ENCODE assay signal across 7 mouse cellular contexts in the genomic region with DNA sequence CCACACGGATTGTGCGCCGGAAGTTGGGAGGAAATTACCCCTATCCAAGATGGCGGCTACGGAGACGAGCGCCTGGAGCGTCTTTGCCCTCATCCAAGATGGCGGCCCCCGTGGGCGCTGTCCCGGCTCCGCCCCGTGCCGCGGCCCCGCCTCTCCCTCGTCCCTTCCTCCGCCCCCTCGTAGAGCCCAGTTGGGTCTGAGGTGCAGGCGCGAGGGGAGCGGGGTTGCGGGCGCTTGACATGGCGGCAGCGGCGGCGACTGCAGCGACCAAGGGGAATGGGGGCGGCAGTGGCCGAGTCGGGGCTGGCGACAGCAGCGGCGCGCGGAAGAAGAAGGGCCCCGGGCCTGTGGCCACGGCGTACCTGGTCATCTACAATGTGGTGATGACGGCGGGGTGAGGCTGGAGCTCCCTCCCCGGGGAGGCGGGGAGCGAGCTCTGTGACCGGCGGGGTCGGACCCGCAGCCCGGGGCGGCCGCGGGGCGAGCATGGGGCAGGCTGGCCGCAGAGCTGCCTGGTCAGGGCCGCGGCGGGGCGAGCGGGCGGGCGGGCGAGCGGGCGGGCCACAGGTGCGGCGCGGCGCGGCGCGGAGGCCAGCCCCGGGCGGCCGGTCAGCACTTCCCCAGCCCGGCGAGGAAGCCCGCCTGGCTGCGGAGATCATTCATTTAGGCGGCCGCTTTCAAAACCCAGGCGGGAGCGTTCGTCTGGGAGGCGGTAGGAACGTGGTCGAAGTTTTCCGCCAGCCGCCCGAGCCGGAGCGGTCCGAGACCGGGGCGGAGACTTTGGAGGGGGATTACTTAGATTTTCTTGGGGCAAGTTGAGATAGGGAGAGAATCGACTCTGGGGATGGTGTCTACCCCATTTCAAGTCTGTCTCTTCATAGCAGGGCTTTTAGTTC. TPM values are rescaled to one million over a fixed set of nuclear protein-coding genes. Genes with fewer than 3 reads are reported as not detected.
DNase-seq lines count a peak whose midpoint lies in the region; ATAC-seq and TF ChIP-seq lines count a peak whose summit lies in the region.

Gene Hacd2, plus strand, starts transcription at position 187 of the 896 bp plus-strand sequence.

- H3K4me3 ChIP-seq in intestine, postnatal 0 days (ENCODE audit: low read depth, low read length): peak within 1 kb of the TSS; percentile 77
- peak within 1 kb of the TSS; percentile 89 for H3K4me3 ChIP-seq in midbrain, embryonic 12.5 days
- peak within 1 kb of the TSS; percentile 94 for H3K4me3 ChIP-seq in small intestine, adult 2 months (ENCODE audit: low read depth, low read length)

- H3K4me2 ChIP-seq in intestine, postnatal 0 days (replicated peaks; ENCODE audit: low read depth): peak within 1 kb of the TSS; percentile 76
- peak within 1 kb of the TSS; percentile 64 for H3K4me2 ChIP-seq in midbrain, embryonic 12.5 days (replicated peaks)

- H3K9me3 ChIP-seq in intestine, postnatal 0 days (ENCODE audit: control insufficient read depth): no peaks in the 10 kb centered on the region
- no peaks in the 10 kb centered on the region for H3K9me3 ChIP-seq in midbrain, embryonic 12.5 days

- intact Hi-C loops in left cerebral cortex, postnatal 4 days (cut with DNase I): no loop called here

- TF ChIP-seq CTCF in intestine, postnatal 0 days (IDR thresholded peaks at IDR 0.05; ENCODE audit: low read depth): no peak
- no peak for TF ChIP-seq CTCF in small intestine, adult 2 months (IDR thresholded peaks at IDR 0.05; ENCODE audit: extremely low read depth, insufficient read length, insufficient replicate concordance, low read depth, low read length)

- peak; percentile 88 for TF ChIP-seq POLR2A in small intestine, adult 2 months (IDR thresholded peaks at IDR 0.05; ENCODE audit: low read depth, low read length)

- DNase-seq in adrenal gland, adult 8-10 months: peak; percentile 93
- DNase-seq in embryo, embryonic 9.5 days (ENCODE audit: extremely low spot score): peak; percentile 99
- DNase-seq in gonadal fat pad, adult 2 months (ENCODE audit: low read depth): no peak
- DNase-seq in left cerebral cortex, postnatal 4 days: peak; percentile 96

- under 1% methylated on average over 78 of the region's 97 CpGs for WGBS in intestine, postnatal 0 days
- under 1% methylated on average over 84 of the region's 97 CpGs for WGBS in midbrain, embryonic 12.5 days
- 1% methylated on average over 87 of the region's 97 CpGs for WGBS in small intestine, adult 2 months

- peak within 1 kb of the TSS; percentile 90 for H3K9ac ChIP-seq in intestine, postnatal 0 days (ENCODE audit: low read depth, low read length)
- peak within 1 kb of the TSS; percentile 83 for H3K9ac ChIP-seq in midbrain, embryonic 12.5 days (replicated peaks)

- peak; percentile 99 for ATAC-seq in intestine, postnatal 0 days
- peak; percentile 99 for ATAC-seq in midbrain, embryonic 12.5 days (ENCODE audit: low FRiP score, low read depth)

- no peaks in the 10 kb centered on the region for H3K4me1 ChIP-seq in intestine, postnatal 0 days (replicated peaks; ENCODE audit: control insufficient read depth, insufficient read depth, low read length)
- no peaks in the 10 kb centered on the region for H3K4me1 ChIP-seq in midbrain, embryonic 12.5 days
- H3K4me1 ChIP-seq in small intestine, adult 2 months (ENCODE audit: control insufficient read depth, insufficient read depth, insufficient read length, low read length): no peaks in the 10 kb centered on the region

- peak within 1 kb of the TSS; percentile 72 for H3K27ac ChIP-seq in intestine, postnatal 0 days (ENCODE audit: low read depth, low read length)
- peak within 1 kb of the TSS; percentile 88 for H3K27ac ChIP-seq in midbrain, embryonic 12.5 days (replicated peaks)
- H3K27ac ChIP-seq in small intestine, adult 2 months (ENCODE audit: insufficient read depth, low read depth, low read length): peak within 1 kb of the TSS; percentile 64

- no peaks in the 10 kb centered on the region for H3K27me3 ChIP-seq in intestine, postnatal 0 days (replicated peaks; ENCODE audit: control insufficient read depth, insufficient read depth, low read length)
- H3K27me3 ChIP-seq in midbrain, embryonic 12.5 days: peaks cover 25% of the 10 kb centered on the region
- H3K27me3 ChIP-seq in small intestine, adult 2 months (ENCODE audit: control insufficient read depth, insufficient read depth, low read length): no peaks in the 10 kb centered on the region

- 0 out of 2 replicates have a peak, but pooled peaks cover 3% of the 10 kb centered on the region for H3K36me3 ChIP-seq in intestine, postnatal 0 days (ENCODE audit: control insufficient read depth, insufficient read depth)
- H3K36me3 ChIP-seq in midbrain, embryonic 12.5 days: peaks cover 3% of the 10 kb centered on the region; the same call in 1 of the 2 replicates
- H3K36me3 ChIP-seq in small intestine, adult 2 months (ENCODE audit: control insufficient read depth, insufficient read depth, low read length): peaks cover 4% of the 10 kb centered on the region

RNA-seq across cellular contexts. Expression of gene Hacd2, which starts in this region (rescaled TPM):
- total RNA-seq in adrenal gland, adult 8-10 months (2022): 10 to 100 TPM; 30.9 to 51.4 (median 43.5) TPM
- 87.2 and 100 TPM in 2 replicates for polyA plus RNA-seq in gonadal fat pad, adult 2 months (2012; rRNA removed)
- 78.7 and 80.2 TPM in 2 replicates for polyA plus RNA-seq in intestine, postnatal 0 days (2015; fragmentation: Nextera tagmentation; extraction: Ambion mirVana)
- total RNA-seq in left cerebral cortex, postnatal 4 days (2021): 10 to 100 TPM; 19.9 to 23.3 TPM
- polyA plus RNA-seq in midbrain, embryonic 12.5 days (2016; fragmentation: Nextera tagmentation; extraction: Ambion mirVana): 44.0 and 46.4 TPM in 2 replicates
- polyA plus RNA-seq in small intestine, adult 2 months (2012; rRNA removed): 25.6 and 34.9 TPM in 2 replicates
